Mouse (Mus musculus): ENCODE data around the gene Acsbg1. TPM values are rescaled to one million over a fixed set of nuclear protein-coding genes. Genes with fewer than 3 reads are reported as not detected.

The Acsbg1 gene
- total and polyA plus RNA-seq, 2 experiments, result under 0.01 to 0.12 TPM

GRCm38 (mm10) chr9:54642149-54642548 lies 19.5 kb downstream of the Acsbg1 start:
- DNase-seq (ENCODE audit: extremely low read depth, low read depth, low spot score), result no peak
- Histone ChIP-seq H3K27me3 (ENCODE audit: control insufficient read depth, insufficient read depth, low read length) (no peaks in the 10 kb centered on the region), H3K79me2 (ENCODE audit: control insufficient read depth, insufficient read depth, low read length) (no peaks in the 10 kb centered on the region), H3K4me3 (ENCODE audit: insufficient read depth, low read depth, low read length) (no peak overlapping the region), H3K4me1 (ENCODE audit: control insufficient read depth, insufficient read depth, low read length) (no peaks in the 10 kb centered on the region), H3K27ac (replicated peaks; ENCODE audit: insufficient read depth, low read depth, low read length) (no peak overlapping the region), H3K9ac (ENCODE audit: low read depth, low read length) (no peak overlapping the region), H3K36me3 (ENCODE audit: control insufficient read depth, insufficient read depth, low read length) (no peaks in the 10 kb centered on the region)
- 81% methylated on average over 2 of the region's 2 CpGs for WGBS
- TF ChIP-seq CTCF (IDR thresholded peaks at IDR 0.05; ENCODE audit: low read depth, low read length), result no peak
- no peak for TF ChIP-seq POLR2A (IDR thresholded peaks at IDR 0.05; ENCODE audit: extremely low read depth, insufficient read depth, low read length)

- TF ChIP-seq CTCF (IDR thresholded peaks at IDR 0.05; ENCODE audit: low read depth, low read length), result no peak
- no peak for TF ChIP-seq POLR2A (IDR thresholded peaks at IDR 0.05; ENCODE audit: extremely low read depth, insufficient read depth, low read length)
- DNase-seq (ENCODE audit: extremely low read depth, low read depth, low spot score), result no peak
- H3K36me3 ChIP-seq (ENCODE audit: control insufficient read depth, insufficient read depth, low read length), result no peaks in the 10 kb centered on the region
- H3K4me3 ChIP-seq (ENCODE audit: insufficient read depth, low read depth, low read length), result no peak overlapping the region
- WGBS, result 78% methylated on average over 3 of the region's 3 CpGs
- no peaks in the 10 kb centered on the region for H3K27me3 ChIP-seq (ENCODE audit: control insufficient read depth, insufficient read depth, low read length)
- no peak overlapping the region for H3K9ac ChIP-seq (ENCODE audit: low read depth, low read length)
- H3K79me2 ChIP-seq (ENCODE audit: control insufficient read depth, insufficient read depth, low read length), result no peaks in the 10 kb centered on the region
- no peaks in the 10 kb centered on the region for H3K4me1 ChIP-seq (ENCODE audit: control insufficient read depth, insufficient read depth, low read length)
- no peak overlapping the region for H3K27ac ChIP-seq (replicated peaks; ENCODE audit: insufficient read depth, low read depth, low read length)
Measured at GRCm38 (mm10) chr9:54641548-54641947, 20.1 kb downstream of the Acsbg1 start.

GRCm38 (mm10) chr9:54639192-54639591 lies 22.5 kb downstream of the Acsbg1 start:
- WGBS, result 46% methylated on average over 2 of the region's 2 CpGs
- DNase-seq (ENCODE audit: extremely low read depth, low read depth, low spot score), result no peak
- 0 out of 2 replicates have a peak, but pooled peaks cover 2% of the 10 kb centered on the region for H3K27me3 ChIP-seq (ENCODE audit: control insufficient read depth, insufficient read depth, low read length)

DNA sequence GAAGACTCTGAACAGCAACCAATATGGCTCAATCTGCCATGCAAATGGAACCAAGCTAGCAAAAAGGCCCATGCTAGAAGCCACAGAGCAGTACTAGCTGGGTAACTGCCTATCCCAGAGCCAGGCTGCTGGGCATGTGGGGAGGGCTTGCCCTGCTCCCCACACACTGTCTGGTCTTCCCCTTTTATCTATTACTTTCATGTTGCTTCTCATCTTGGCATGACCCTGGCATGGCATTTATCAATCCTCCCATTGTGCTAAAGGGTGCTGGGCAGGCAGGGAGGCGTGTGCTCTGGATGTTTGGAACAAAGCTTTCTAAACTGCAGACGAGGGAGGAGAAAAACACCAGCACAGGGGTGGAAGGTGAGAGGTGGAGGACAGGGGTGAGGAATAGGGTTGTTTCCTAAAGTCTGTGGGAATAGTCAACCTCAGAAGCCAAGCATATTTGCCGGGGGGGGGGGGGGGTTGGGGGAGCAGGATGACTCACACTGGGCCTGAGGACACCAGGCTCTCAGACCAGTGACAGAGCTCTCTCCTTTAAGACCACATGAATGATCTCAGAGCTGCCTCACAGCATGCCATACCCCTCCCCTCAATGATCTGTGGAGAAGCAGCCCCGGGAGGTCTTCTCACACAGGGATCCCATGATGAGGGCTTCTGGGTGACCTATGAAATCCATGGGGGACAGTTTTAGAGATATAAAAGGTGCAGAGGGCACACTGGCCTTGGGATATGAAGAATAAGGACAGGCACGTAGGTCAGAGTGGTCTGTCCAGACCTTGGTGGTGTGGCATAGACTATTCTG lies 24.0 kb downstream of the Acsbg1 start:
- H3K36me3 ChIP-seq (ENCODE audit: control insufficient read depth, insufficient read depth, low read length), result no peaks in the 10 kb centered on the region
- WGBS, result 73% methylated on average over 5 of the region's 5 CpGs
- TF ChIP-seq POLR2A (IDR thresholded peaks at IDR 0.05; ENCODE audit: extremely low read depth, insufficient read depth, low read length) (no peak), CTCF (IDR thresholded peaks at IDR 0.05; ENCODE audit: low read depth, low read length) (no peak)
- H3K27ac ChIP-seq (replicated peaks; ENCODE audit: insufficient read depth, low read depth, low read length), result no peak overlapping the region
- no peaks in the 10 kb centered on the region for H3K79me2 ChIP-seq (ENCODE audit: control insufficient read depth, insufficient read depth, low read length)
- no peaks in the 10 kb centered on the region for H3K4me1 ChIP-seq (ENCODE audit: control insufficient read depth, insufficient read depth, low read length)
- no peak overlapping the region for H3K4me3 ChIP-seq (ENCODE audit: insufficient read depth, low read depth, low read length)
- H3K27me3 ChIP-seq (ENCODE audit: control insufficient read depth, insufficient read depth, low read length), result 0 out of 2 replicates have a peak, but pooled peaks cover 3% of the 10 kb centered on the region
- no peak overlapping the region for H3K9ac ChIP-seq (ENCODE audit: low read depth, low read length)
- DNase-seq (ENCODE audit: extremely low read depth, low read depth, low spot score), result no peak

More at GRCm38 (mm10) chr9:54639192-54639591, 22.5 kb downstream of the Acsbg1 start:
- TF ChIP-seq CTCF (IDR thresholded peaks at IDR 0.05; ENCODE audit: low read depth, low read length) (no peak), POLR2A (IDR thresholded peaks at IDR 0.05; ENCODE audit: extremely low read depth, insufficient read depth, low read length) (no peak)
- H3K4me3 ChIP-seq (ENCODE audit: insufficient read depth, low read depth, low read length), result no peak overlapping the region
- H3K4me1 ChIP-seq (ENCODE audit: control insufficient read depth, insufficient read depth, low read length), result no peaks in the 10 kb centered on the region
- H3K9ac ChIP-seq (ENCODE audit: low read depth, low read length), result no peak overlapping the region
- no peak overlapping the region for H3K27ac ChIP-seq (replicated peaks; ENCODE audit: insufficient read depth, low read depth, low read length)
- no peaks in the 10 kb centered on the region for H3K36me3 ChIP-seq (ENCODE audit: control insufficient read depth, insufficient read depth, low read length)
- H3K79me2 ChIP-seq (ENCODE audit: control insufficient read depth, insufficient read depth, low read length), result no peaks in the 10 kb centered on the region

DNA sequence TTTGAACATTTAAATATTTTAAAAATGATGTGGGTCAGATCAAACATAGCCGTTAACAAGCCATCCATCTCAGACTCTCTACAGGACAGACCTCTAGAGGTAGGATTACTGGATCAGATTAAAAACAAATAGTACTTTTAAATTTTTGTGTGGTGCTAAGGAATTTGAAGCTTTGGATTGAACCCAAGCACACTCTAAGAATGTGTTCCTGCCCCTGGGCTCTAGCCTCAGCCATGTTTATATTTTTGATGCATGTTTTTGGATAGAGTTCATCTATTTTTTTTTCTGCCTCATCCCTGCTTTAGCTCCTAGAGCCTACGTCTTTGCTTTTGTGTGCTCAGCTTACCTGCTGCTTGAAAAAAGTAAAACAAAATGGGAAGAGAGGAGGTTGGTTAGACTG lies 28.3 kb downstream of the Acsbg1 start:
- Histone ChIP-seq H3K36me3 (ENCODE audit: control insufficient read depth, insufficient read depth, low read length) (no peaks in the 10 kb centered on the region), H3K9ac (ENCODE audit: low read depth, low read length) (no peak overlapping the region), H3K27ac (replicated peaks; ENCODE audit: insufficient read depth, low read depth, low read length) (no peak overlapping the region), H3K4me3 (ENCODE audit: insufficient read depth, low read depth, low read length) (no peak overlapping the region), H3K79me2 (ENCODE audit: control insufficient read depth, insufficient read depth, low read length) (no peaks in the 10 kb centered on the region), H3K4me1 (ENCODE audit: control insufficient read depth, insufficient read depth, low read length) (no peaks in the 10 kb centered on the region), H3K27me3 (ENCODE audit: control insufficient read depth, insufficient read depth, low read length) (0 out of 2 replicates have a peak, but pooled peaks cover 3% of the 10 kb centered on the region)
- WGBS, result 75% methylated on average over 2 of the region's 2 CpGs
- no peak for TF ChIP-seq POLR2A (IDR thresholded peaks at IDR 0.05; ENCODE audit: extremely low read depth, insufficient read depth, low read length)
- TF ChIP-seq CTCF (IDR thresholded peaks at IDR 0.05; ENCODE audit: low read depth, low read length), result no peak
- DNase-seq (ENCODE audit: extremely low read depth, low read depth, low spot score), result no peak

- DNase-seq (ENCODE audit: extremely low read depth, low read depth, low spot score), result no peak
- TF ChIP-seq POLR2A (IDR thresholded peaks at IDR 0.05; ENCODE audit: extremely low read depth, insufficient read depth, low read length) (no peak), CTCF (IDR thresholded peaks at IDR 0.05; ENCODE audit: low read depth, low read length) (no peak)
- Histone ChIP-seq H3K9ac (ENCODE audit: low read depth, low read length) (no peak overlapping the region), H3K36me3 (ENCODE audit: control insufficient read depth, insufficient read depth, low read length) (no peaks in the 10 kb centered on the region), H3K4me1 (ENCODE audit: control insufficient read depth, insufficient read depth, low read length) (no peaks in the 10 kb centered on the region), H3K27ac (replicated peaks; ENCODE audit: insufficient read depth, low read depth, low read length) (no peak overlapping the region), H3K4me3 (ENCODE audit: insufficient read depth, low read depth, low read length) (no peak overlapping the region), H3K79me2 (ENCODE audit: control insufficient read depth, insufficient read depth, low read length) (no peaks in the 10 kb centered on the region), H3K27me3 (ENCODE audit: control insufficient read depth, insufficient read depth, low read length) (0 out of 2 replicates have a peak, but pooled peaks cover 3% of the 10 kb centered on the region)
Measured at GRCm38 (mm10) chr9:54630905-54631304, 30.8 kb downstream of the Acsbg1 start.

Data from liver, adult 2 months (tissue).